Mouse (Mus musculus) spleen, postnatal 10 days (tissue): ENCODE results near the gene Cend1.

ENCODE experiments used
- DNase-seq, 2 experiments: peaks; one replicate each; pipeline ENCODE4 v3.0.0; 2021 to 2022; ENCODE audit warnings: low spot score in 2 of 2

Cend1 gene

DNA sequence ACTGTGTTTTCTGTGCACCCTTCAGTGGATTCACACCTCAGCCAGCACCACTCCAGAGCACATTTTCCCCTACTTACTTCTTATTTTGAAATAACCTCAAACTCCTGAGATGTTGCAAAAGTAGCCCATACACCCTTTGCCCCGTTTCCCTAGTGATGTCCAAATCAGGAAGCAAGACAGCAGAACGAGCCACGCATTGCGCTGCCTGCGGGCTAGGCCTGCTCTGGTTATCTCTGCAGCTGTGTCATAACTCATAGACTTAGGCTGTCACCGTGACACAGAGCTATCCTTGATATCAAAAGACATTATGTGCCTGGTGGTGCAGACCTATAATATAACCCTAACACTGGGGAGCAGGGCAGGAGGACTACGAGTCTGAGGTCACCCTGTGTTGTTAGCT, 35.1 kb downstream of the Cend1 start:
- peak; percentile 37 to 47 for DNase-seq

DNA sequence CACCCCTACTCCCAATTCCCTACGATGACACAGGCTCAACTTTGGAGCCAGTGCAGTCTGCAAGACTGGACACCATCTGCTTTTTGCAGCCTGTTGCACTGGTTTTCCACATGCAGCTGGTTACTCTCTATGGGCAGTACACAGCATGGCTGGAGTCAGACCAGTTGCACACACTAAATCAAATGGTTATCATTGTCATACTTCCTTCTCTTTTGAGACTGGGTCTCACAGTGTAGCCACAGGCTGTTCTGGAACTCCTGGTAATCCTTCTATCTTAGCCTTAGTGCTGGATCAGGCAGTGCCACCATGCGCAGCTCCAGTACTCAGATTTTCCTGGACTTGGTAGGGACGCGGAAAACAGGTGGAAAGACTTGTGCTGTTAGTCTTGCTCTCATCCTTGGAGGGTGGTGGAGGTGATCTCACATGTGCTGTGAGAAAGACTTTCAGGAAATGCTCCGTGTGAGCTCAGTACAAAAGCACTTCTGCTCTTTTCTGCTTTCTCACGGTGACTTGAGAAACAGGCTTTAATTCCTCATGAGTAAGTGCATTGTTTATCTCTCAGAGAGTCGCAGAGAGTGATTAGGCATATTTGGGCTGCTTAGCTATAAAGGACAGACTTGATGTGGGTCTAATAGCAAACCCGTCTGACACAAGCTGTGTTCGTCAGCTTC, 36.6 kb downstream of the Cend1 start:
- DNase-seq: peak in 1 of 2 experiments; percentile 36

DNA sequence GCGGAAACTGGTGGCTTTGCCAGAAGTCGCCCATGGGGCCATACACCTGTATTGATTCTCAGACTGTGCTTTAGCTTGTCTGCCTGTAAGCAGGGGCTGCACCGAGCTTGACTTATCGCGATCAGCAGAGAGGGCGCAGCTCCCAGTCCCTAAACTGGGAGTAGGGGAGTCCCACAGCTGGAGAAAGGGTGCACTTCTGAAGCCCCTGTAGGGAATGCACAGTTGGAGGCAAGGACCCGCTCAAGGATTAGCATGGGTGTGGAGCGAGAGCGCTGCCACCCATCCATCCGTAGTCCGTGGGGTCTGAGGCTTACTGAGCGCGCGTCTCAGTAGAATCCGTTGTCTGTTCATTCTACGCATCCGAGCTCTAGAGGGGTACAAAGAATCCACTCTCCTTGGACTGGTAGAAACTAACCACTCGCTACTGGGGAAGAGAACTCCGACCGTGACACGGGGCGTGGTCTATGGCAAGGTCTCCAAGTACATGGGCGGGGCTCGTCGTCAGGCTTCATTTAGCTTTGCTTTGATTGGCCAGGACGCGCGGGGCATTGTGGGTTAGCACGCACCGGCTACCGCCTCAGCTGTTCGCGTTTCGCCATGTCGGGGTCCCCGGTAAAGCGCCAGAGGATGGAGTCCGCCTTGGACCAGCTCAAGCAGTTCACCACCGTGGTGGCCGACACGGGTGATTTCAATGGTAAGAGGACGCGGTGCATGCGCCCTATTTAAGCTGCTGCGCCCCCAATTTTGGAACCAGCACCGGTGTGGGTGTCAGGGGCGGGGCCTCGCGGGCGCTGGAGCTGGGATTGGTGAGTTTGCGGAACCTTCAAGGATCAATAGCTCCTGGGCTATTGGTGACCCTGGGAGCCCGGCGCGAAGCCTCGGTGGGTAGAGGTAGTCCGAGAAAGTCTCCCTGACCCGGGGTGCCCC, 37.4 kb downstream of the Cend1 start, which contains the start of gene Taldo1:
Taldo1 (plus strand) TSS at position 575 of the 927 bp plus-strand sequence.
- peak; percentile 99 to 100 for DNase-seq

DNA sequence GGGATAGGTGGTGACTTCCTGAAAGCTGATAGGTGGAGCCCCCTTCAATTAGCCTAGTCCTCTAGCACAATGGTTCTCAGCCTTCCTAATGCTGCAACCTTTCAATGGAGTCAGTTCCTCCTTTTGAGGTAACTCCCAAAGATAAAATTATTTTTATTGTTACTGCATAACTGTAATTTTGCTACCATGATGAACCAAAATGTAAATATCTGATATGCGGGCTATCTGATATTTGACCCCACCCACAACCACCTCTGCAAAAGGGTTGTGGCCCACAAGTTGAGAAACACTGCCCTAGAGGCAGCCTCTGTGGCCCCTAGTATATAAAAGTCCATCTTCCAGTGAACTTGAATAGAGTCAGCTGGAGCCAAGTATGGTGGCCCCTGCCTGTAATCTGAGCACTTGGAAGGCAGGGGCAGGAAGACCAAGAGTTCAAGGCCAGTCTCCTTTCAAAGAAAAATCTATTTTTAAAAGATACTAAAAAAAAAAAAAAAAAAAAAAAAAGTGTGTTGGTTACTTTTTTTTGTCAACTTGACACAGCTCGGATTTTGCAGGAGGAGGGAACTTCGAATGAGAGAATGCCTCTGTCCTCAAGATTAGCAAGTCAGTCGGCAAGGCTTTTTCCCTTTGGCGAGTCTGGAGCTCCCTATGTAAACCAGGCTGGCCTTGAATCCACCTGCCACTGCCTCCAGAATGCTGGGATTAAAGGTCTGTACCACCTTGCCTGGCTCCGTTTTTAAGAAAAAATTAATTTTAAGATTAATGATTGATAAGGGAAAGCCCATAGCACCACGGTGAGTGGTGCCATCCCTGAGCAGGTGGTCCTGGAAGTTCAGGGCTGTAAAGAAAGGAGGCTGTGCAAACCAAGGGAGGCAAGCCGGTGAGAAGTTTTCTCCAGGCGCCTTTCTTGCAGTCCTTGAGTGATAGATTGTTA, 38.7 kb downstream of the Cend1 start:
- DNase-seq: no peak

DNA sequence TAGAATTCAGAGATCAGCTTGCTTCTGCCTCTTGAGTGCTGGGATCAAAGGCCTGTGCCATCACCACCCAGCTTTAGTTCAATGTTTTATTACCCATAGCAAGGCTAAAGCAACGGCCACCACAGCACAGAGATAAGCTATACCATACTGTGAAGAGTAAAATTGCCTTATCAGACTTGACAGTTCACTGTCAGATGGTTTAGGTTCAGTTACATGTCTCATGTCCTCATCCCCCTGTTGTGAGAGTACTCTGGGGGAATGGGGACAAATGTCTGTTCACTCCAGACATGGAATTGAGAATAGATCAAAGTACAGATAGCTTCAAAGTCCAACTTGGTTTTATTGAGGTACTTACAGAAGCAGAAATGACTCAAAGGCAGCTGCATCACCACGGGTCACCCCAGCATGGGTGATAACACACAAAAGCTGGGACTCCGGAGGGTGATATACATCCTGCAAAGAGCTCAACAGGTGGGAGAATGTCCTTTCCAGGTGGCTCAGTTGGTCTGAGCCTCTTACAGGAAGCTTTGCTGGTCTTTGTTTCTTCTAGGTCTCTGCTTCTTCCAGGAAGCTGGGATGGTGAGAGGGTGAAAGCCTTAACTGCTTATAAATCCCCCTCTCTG, 40.7 kb downstream of the Cend1 start:
- no peak for DNase-seq

DNA sequence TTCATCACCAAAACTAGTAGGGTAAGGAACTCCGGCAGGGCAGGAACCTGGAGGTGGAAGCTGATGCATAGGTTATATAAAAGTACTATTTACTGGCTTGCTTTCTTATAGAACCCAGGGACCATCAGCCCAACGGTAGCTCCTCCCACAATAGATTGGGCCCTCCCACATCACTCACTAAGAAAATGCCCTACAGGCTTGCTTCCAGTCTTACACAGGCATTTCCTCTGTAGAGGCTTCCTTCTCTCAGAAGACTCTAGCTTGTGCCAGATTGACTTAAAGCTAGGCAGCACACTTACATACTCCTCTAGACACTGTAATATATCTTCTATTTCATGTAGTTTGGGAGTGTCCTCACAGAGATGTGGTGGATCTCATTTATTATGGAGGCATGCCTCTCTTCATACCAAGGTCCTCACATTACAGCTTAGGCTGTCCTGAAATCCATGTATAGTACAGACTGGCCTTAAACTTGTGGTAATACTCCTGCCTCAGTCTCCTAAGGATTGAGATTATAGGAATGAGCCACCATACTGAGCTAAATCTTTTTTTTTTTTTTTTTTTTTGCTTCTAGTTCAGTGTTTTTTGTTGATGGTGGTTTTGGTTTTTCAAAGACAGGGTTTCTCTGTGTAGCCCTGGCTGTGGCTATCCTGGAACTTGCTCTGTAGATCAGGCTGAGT, 41.3 kb downstream of the Cend1 start:
- no peak for DNase-seq

DNA sequence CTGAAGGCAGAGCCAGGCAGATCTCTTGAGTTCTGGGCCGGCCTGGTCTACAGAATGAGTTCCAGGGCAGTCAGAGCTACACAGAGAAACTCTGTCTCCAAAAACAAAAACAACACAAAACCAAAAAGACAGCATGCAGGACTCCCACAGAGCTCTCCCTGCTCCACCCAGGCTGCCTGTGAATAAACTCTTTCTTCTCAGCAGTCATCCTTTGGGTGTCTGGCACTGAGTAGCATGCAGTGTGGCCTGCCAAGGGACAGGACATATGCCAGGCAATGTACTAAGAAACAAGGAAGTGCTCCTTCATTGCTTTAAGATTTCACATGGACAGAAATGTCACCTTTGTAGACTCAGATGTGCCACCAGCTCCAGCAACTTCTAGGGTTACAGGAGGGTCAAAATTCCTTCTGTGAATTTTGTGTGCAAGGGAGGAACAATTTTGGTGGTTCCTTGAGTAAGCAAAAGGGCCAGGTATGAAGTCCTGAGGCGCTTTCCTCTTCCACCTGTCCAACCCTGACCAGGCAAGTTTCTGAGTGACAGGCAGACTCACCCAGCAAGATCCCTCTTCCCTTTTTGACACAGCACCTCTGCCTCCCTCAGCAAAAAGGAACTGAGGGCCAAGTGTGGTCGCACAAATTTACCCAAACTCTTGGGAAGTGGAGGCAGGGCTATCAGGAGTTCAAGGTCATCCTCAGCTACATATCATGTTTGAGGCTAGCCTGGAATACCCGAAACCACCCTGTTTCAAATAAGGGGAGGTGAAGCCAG, 48.0 kb downstream of the Cend1 start:
- DNase-seq: no peak

DNA sequence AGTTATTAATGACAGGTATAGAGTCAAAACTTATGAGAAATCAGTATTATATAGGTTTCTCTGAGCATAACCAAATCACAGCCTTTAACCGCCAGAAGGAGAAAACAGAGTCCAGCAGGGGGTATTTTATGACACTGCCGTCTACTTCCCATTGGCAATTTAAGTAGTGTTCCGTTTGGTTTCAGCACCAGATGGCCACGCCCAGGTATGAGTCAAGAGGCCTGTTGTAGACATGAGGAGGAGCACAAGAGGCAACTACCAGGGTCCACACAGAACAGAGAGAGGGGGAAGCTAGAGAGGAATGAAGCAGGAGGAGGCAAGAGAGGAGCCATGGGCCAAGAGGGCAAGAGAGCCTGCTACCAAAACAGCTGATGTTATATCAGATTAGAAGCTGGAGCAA, 49.7 kb downstream of the Cend1 start:
- no peak for DNase-seq
